Mouse (Mus musculus): ENCODE measurements around the gene Kcnrg.

DNA sequence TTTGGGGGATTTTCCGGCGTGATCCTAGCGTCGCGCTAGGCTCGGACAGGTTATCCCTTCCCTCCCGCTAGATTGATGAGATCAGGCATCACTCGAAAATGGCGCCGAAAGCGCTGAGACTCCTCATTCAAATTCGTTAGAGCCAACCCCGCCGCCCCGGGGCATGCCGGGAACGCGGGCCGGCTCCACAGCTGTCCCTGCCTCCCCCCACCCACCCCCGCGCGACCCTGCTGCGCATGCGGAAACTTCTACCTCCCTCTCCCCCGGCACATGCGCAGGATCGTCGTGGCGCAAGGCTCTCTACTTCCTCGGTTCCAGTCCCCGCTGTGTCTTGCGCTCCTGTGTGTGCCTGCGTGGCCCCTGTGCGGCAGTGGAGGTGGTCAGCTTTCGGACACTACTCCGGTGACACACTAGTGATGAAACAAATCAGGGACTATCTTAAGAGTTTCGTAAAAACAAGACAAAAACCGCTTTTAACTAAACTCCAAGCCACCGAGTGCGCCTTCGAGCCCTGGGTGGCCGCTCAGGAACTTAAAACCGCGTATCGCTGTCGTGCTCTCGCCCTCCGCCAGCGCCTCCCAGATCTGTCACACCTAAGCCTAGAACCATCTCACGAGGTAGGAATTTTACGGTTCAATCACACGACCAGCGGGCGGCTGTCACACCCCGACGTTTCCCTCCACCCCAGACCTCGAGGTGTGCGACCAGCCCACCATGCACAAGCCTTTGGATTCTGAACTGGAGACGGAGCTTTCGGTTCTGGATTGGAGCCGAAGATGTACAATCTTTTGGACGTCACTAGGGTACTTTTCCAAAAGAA, 41.6 kb downstream of the Kcnrg start:
- TF ChIP-seq EP300 (IDR thresholded peaks at IDR 0.05; ENCODE audit: insufficient read depth, low read depth, low read length), result peak; percentile 66
- peak; percentile 96 for TF ChIP-seq POLR2A (IDR thresholded peaks at IDR 0.05; ENCODE audit: insufficient read depth, low read depth, low read length)
- TF ChIP-seq CTCF (IDR thresholded peaks at IDR 0.05), result no peak
